Mouse (Mus musculus): Measurements from ENCODE around the gene Rpusd1. TPM values are rescaled to one million over a fixed set of nuclear protein-coding genes. Genes with fewer than 3 reads are reported as not detected.
"Not testable (repeated sequence)": the region's sequence is repeated elsewhere in the genome, so short reads cannot be mapped to it uniquely, and the experiment has no call there.

Rpusd1 gene
- polyA plus RNA-seq, 1 experiment, result 28.8 TPM

- DNase-seq (ENCODE audit: low read depth), result no peak
Observed at GRCm38 (mm10) chr17:25738861-25739260, 11.4 kb downstream of the Rpusd1 start.

- DNase-seq (ENCODE audit: low read depth), result not testable (repeated sequence)
Observed at GRCm38 (mm10) chr17:25741471-25741870, 14.0 kb downstream of the Rpusd1 start.

- no peak for DNase-seq (ENCODE audit: low read depth)
Observed at GRCm38 (mm10) chr17:25743831-25744230, 16.4 kb downstream of the Rpusd1 start.

GRCm38 (mm10) chr17:25744311-25744710, 16.8 kb downstream of the Rpusd1 start:
- DNase-seq (ENCODE audit: low read depth), result no peak

- no peak for DNase-seq (ENCODE audit: low read depth)
Observed at GRCm38 (mm10) chr17:25748238-25748637, 20.8 kb downstream of the Rpusd1 start.

GRCm38 (mm10) chr17:25749314-25749713, 21.8 kb downstream of the Rpusd1 start:
- DNase-seq (ENCODE audit: low read depth), result no peak

- no peak for DNase-seq (ENCODE audit: low read depth)
Observed at GRCm38 (mm10) chr17:25751446-25751845, 24.0 kb downstream of the Rpusd1 start.

GRCm38 (mm10) chr17:25754241-25754640, 26.8 kb downstream of the Rpusd1 start, which contains the start of gene Msln:
TSS of gene Msln (minus strand) at chr17:25754378.
- DNase-seq (ENCODE audit: low read depth), result no peak

GRCm38 (mm10) chr17:25755086-25755485, 27.6 kb downstream of the Rpusd1 start:
- DNase-seq (ENCODE audit: low read depth), result no peak

- DNase-seq (ENCODE audit: low read depth), result no peak
Observed at GRCm38 (mm10) chr17:25755627-25756377, 28.3 kb downstream of the Rpusd1 start.

- DNase-seq (ENCODE audit: low read depth), result no peak
Observed at GRCm38 (mm10) chr17:25756378-25757242, 29.1 kb downstream of the Rpusd1 start.

- no peak for DNase-seq (ENCODE audit: low read depth)
Observed at GRCm38 (mm10) chr17:25757691-25758090, 30.2 kb downstream of the Rpusd1 start.

- no peak for DNase-seq (ENCODE audit: low read depth)
Observed at GRCm38 (mm10) chr17:25760148-25760547, 32.7 kb downstream of the Rpusd1 start.

- DNase-seq (ENCODE audit: low read depth), result no peak
Observed at GRCm38 (mm10) chr17:25761561-25761970, 34.1 kb downstream of the Rpusd1 start.

GRCm38 (mm10) chr17:25762591-25762990, 35.1 kb downstream of the Rpusd1 start:
- DNase-seq (ENCODE audit: low read depth), result no peak

GRCm38 (mm10) chr17:25765886-25766285, 38.4 kb downstream of the Rpusd1 start:
- no peak for DNase-seq (ENCODE audit: low read depth)

GRCm38 (mm10) chr17:25769331-25769730, 41.9 kb downstream of the Rpusd1 start:
- DNase-seq (ENCODE audit: low read depth), result no peak

GRCm38 (mm10) chr17:25773549-25774120, 46.2 kb downstream of the Rpusd1 start, which contains the start of gene Narfl:
TSS of gene Narfl (plus strand) at chr17:25773776.
- DNase-seq (ENCODE audit: low read depth), result peak; percentile 72

- no peak for DNase-seq (ENCODE audit: low read depth)
Observed at GRCm38 (mm10) chr17:25775318-25776062, 48.0 kb downstream of the Rpusd1 start.

GRCm38 (mm10) chr17:25777948-25778347, 50.5 kb downstream of the Rpusd1 start:
- no peak for DNase-seq (ENCODE audit: low read depth)
